Mouse (Mus musculus) mouse embryonic stem cell (cell line): ENCODE measurements at regions not wholly inside any gene's neighbourhood (a gene's known extent, or its start where the extent isn't known, plus 50 kb on each side); places are given as distances from the start of the nearest gene placed in this dataset.

ENCODE experiments used
- in situ Hi-C, 2 experiments: fragments of 300-500 bp; cut with MboI; formaldehyde crosslinking; loops; 1 replicate in 1 of 2; 3 replicates in 1 of 2; pipeline ENCODE4 v1.14.3; 2019 to 2020; ENCODE audit warnings: low sequenced_read_pairs in 2 of 2, low pct_unique_long_range_greater_than_20kb in 1 of 2, mixed read lengths in 1 of 2; ENCODE audit not compliant: unreplicated experiment in 1 of 2

GRCm38 (mm10) chr1:92386752-92387151, 86.9 kb downstream of the Ndufa10 start:
- in situ Hi-C loops: no loop called here

GRCm38 (mm10) chr1:92384945-92385344, 88.7 kb downstream of the Ndufa10 start:
- in situ Hi-C loops: no loop called here

DNA sequence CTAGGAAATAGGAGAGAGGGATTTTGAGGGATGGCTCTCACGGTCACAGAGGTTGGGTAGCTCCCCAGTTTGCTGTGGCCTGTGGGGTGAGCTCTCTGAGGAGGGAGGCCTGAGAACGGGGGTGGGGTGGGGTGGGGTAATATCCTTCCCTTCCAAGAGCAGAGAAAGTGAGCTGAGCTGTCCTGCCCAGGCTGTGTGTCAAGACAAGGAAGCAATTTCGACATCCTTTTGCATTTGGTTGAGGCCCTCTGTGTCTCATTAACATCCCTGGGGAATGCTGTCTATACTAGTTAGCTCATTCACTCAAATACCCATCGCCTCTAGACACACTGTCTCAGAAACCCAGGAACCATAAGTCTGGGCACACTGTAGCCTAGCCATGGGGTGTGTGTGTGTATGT, 89.9 kb downstream of the Ndufa10 start:
- in situ Hi-C loops: no loop called here

DNA sequence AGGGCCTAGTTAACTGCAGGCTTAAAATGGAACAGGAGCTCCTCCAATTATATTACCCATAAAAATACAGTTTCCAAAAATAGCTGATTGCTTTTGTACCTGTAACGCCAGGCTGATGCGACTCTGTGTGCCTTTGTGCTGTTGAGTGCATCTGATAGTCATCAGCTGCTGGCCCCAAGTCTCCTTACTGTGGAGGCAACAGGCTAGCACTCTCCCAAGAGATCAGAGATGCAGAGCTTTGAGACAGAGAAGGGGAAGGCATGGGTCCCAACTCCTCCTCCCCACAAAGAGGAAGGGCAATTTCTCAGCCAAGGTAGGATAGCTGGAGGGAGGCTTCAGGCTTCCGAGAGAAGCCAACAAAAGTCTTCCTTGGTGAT, 94.2 kb downstream of the Ndufa10 start:
- in situ Hi-C loops: no loop called here

GRCm38 (mm10) chr1:92378741-92379509, 94.7 kb downstream of the Ndufa10 start:
- in situ Hi-C loops: no loop called here

GRCm38 (mm10) chr1:92376456-92376855, 97.2 kb downstream of the Ndufa10 start:
- in situ Hi-C loops: no loop called here

DNA sequence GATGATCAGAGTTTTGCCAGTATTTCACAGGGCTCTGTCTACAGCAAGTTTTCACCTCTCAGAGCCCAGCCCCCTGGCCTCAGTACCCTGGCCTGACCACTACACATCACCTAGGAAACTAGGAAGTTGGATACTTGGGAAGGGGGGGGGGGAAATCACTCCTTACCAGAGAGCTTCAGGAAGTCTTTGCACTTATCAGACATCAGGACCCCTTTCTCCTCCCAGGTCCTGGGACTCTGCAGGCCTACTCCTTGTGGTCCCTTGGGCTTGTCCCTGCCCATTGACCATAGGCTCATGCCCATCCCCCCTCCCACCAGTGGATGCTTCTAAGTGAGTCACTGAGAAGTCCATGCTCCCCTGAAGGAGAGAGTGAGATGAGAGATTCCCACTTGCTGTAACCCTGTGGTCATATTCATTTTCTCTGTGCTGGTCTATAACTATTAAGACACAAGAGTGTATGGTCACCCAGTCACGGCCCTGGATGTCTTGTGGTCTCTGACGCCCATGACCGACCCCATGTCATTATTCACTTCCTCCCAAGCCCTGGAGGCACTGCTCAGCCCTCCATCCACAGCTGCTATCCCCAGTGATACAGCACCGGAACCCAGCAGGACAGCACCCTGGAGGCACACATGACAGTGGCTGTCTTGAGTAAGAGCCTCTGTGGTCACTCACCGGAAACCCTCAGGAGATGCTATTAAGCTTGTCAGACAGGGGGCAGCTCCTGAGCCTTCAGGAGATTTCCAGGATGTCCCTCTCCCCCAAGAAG, 101.3 kb downstream of the Ndufa10 start:
- in situ Hi-C loops: loop anchor here in 1 of 2 experiments (25.0 kb wide), 1 partner anchor 460 kb away; no protein-coding TSS in a partner anchor

DNA sequence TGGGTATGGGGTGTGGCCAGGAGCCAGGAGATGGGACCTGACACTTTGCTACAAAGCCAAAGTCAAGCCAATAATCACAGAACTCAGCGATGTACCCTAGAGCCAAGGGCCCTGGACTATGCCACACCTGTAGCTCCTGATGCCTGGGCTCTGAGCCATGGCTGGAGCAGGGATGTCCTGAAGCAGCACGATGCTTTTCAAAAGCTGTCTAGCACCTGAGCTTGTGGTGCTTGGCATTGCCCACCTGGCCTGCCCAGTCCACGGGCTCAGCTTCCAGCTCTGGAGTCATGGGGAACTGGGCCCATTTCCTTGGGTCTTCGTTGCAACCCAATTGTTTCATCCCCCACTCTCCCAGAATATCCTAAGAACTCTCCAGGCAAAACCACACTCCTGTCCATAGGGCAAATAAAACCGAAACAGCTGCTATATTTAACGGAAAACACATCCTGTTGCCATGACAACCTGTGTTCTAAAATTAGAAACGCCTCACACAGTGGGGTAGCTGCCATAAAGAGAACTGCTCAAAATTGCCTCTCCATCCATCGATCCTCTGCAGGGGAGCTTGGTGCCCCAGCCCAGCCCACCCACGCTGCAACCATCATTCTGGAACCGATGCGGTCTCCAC, 102.2 kb downstream of the Ndufa10 start:
- in situ Hi-C loops: loop anchor here in 1 of 2 experiments (25.0 kb wide), 1 partner anchor 459 kb away; no protein-coding TSS in a partner anchor

- in situ Hi-C loops: loop anchor here in 1 of 2 experiments (25.0 kb wide), 1 partner anchor 459 kb away; no protein-coding TSS in a partner anchor
Observed at GRCm38 (mm10) chr1:92370842-92371241, 102.8 kb downstream of the Ndufa10 start.

GRCm38 (mm10) chr1:92369972-92370371, 103.7 kb downstream of the Ndufa10 start:
- in situ Hi-C loops: loop anchor here (10.0 to 25.0 kb wide), 2 partner anchors 458 to 465 kb away; no protein-coding TSS in a partner anchor

DNA sequence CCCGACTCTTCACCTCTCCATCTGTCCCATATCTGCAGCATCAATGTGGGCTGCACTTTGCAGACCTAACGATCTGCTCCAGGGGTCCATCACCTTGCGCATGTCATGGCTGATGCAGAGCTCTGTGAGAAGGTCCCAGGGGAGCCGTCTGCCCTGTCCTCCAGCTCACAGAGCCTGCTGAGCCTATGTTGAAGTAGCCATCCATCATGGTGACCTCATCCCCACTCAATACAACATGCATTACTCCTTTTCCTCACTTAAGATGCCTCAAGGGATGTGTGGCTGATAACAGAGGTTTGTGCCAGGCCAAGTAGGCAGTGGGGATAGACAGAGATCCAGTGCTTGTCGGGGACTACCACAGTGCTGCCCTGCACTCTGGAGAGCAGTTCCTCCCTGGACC, 107.4 kb downstream of the Ndufa10 start:
- in situ Hi-C loops: loop anchor here (10.0 to 25.0 kb wide), 2 partner anchors 454 to 461 kb away; no protein-coding TSS in a partner anchor

DNA sequence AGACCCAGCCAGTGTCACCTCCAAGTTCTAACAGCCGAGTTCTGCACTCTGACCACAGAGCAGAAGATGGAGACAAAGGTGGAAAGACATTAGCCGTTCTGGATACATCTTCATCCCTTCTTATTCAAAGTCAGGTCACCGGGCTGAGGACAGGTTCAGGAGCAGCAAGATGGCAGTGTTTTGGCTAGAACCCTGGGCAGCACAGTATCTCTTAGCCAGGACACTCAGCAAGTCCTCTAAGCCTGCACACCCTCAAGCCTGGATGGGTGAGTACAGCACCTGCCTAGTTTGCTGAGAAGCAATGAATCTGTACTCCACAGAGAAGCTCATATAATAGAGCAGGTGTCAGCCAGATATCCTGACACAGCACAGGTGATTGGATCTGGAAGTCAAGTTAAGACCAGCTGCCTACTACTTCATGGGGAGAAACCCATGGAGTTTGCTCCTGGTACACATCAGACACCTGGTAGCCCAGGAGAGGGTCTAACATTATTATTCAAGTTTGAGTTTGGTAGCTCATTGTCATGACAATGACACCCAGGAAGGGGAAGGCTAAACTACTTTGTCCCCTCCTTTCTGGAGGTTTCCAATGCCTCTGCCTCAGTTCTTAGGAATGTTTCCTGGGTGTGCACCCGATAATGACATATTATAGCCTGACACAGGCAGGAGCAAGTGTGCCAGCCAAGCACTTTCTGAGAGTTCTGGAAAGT, 108.1 kb downstream of the Ndufa10 start:
- in situ Hi-C loops: loop anchor here (10.0 to 25.0 kb wide), 2 partner anchors 453 to 461 kb away; no protein-coding TSS in a partner anchor

DNA sequence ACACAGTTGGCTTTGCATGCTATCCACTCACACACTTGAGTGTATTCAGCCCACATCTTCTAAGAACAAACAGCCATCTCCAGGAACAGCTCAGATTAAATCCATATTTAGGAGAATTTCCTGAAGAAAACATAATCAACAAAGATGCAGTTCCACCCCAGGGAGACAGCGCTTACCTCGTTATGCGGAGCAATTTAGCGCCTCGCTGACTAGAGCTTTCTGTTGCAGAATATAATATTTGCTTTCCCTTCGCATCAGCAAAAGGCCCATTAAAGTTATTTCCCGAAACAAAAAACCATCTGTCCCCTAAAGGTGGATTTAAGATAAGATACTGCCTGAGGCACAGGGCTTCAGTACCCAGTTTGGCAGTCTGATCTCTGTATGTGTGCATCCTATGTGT, 112.0 kb downstream of the Ndufa10 start:
- in situ Hi-C loops: loop anchor here (10.0 to 25.0 kb wide), 2 partner anchors 449 to 457 kb away; no protein-coding TSS in a partner anchor

DNA sequence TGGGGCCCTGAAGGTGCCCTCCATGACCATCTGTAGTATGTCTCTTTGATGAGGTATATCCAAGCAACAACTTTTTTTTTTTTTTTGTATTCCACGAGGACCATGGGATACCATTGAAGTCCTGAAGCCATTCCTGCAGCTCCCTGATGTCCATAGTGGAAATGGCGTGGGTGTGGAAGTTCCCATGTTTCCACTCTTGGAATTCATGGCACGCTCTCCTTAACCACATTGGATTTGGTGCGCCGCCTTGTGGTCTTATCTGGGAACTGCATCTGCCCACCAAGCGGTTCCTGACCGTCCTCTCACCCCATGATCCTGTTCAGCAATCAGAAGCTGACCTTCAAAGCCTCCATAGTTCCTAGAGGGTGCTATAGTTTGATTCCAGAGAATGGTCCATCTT, 113.4 kb downstream of the Ndufa10 start:
- in situ Hi-C loops: loop anchor here (10.0 to 25.0 kb wide), 2 partner anchors 448 to 455 kb away; no protein-coding TSS in a partner anchor

DNA sequence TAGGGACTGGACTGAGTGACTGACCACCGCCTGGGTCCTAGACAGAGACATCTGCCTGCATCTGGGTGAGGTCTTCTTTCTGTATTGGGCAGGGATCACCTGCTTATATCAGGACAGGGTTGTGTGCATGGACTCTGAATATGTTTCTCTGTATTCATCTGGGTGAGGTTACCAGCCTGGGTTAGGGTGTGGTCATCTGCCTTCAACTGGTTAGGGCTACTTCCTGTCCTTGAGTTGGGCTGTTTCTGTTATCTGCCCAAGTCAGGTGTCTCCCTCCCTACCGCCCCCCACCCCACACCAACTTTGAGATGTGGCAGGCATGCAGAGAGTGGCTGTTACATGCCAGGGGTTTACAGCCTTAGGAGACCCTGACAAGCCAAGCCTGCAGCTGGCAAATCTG, 114.2 kb downstream of the Ndufa10 start:
- in situ Hi-C loops: loop anchor here in 1 of 2 experiments (25.0 kb wide), 1 partner anchor 447 kb away; no protein-coding TSS in a partner anchor

DNA sequence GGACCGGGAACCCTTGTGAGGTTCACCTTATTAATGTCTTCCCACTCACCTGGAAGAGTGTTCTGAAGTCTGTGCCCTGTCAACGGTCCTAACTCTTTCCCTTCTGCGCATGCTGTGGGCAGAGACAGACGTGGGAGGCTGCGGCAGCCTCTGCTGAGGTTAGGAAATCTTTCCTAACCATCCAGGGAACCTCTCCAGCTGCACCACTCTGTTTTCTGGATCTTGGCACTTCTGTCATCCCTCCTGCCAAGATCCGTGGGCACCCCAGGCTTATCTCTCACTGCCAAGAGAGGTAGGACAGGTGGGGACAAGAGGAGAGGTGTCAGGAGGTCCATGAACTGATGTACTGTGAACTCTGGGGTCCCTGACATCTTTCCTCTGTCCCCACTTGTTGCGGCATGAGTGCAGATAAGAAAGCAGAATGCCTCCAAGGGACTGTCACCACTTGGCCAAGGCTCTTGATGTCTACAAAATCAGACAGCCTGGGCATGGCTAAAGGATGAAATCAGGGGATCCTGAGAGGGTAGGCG, 114.8 kb downstream of the Ndufa10 start:
- in situ Hi-C loops: loop anchor here in 1 of 2 experiments (25.0 kb wide), 1 partner anchor 447 kb away; no protein-coding TSS in a partner anchor

GRCm38 (mm10) chr1:92348353-92349005, 125.2 kb downstream of the Ndufa10 start:
- in situ Hi-C loops: no loop called here
